Mouse (Mus musculus): ENCODE data around the gene Slc6a11. TPM values are rescaled to one million over a fixed set of nuclear protein-coding genes. Genes with fewer than 3 reads are reported as not detected.

Slc6a11 gene
- polyA plus RNA-seq, 1 experiment from 2014 or later, result not detected

- Histone ChIP-seq H3K4me1 (peaks cover 10% of the 10 kb centered on the region), H3K27me3 (ENCODE audit: low read depth, poor library complexity, severe bottlenecking) (peaks cover 84% of the 10 kb centered on the region), H3K9me3 (replicated peaks) (no peaks in the 10 kb centered on the region), H3K27ac (no peak within 1 kb of the TSS), H3K4me3 (peak within 1 kb of the TSS; percentile 33), H3K36me3 (no peaks in the 10 kb centered on the region)
- WGBS, result 3% methylated on average over 51 of the region's 51 CpGs
- peak; percentile 82 for DNase-seq (ENCODE audit: low spot score)
Observed at GRCm38 (mm10) chr6:114282469-114283277, 151.6 kb downstream of the Slc6a11 start, which contains the start of gene Slc6a1. TSS of gene Slc6a1 (plus strand) at chr6:114282635.

- Histone ChIP-seq H3K27ac (no peak overlapping the region), H3K36me3 (no peaks in the 10 kb centered on the region), H3K9me3 (replicated peaks) (no peaks in the 10 kb centered on the region), H3K4me1 (peaks cover 10% of the 10 kb centered on the region), H3K27me3 (ENCODE audit: low read depth, poor library complexity, severe bottlenecking) (peaks cover 89% of the 10 kb centered on the region), H3K4me3 (no peak overlapping the region; the same call in 1 of the 2 replicates)
- WGBS, result 21% methylated on average over 8 of the region's 8 CpGs
- DNase-seq (ENCODE audit: low spot score), result no peak
Observed at GRCm38 (mm10) chr6:114283278-114283770, 152.3 kb downstream of the Slc6a11 start.

GRCm38 (mm10) chr6:114283927-114284703 lies 153.1 kb downstream of the Slc6a11 start:
- Histone ChIP-seq H3K36me3 (no peaks in the 10 kb centered on the region), H3K4me1 (peaks cover 10% of the 10 kb centered on the region), H3K27me3 (ENCODE audit: low read depth, poor library complexity, severe bottlenecking) (peaks cover 97% of the 10 kb centered on the region), H3K27ac (no peak overlapping the region), H3K9me3 (replicated peaks) (no peaks in the 10 kb centered on the region), H3K4me3 (no peak overlapping the region)
- DNase-seq (ENCODE audit: low spot score), result no peak
- WGBS, result 53% methylated on average over 10 of the region's 10 CpGs

GRCm38 (mm10) chr6:114285424-114285823 lies 154.4 kb downstream of the Slc6a11 start:
- 41% methylated on average over 4 of the region's 4 CpGs for WGBS
- Histone ChIP-seq H3K9me3 (replicated peaks) (no peaks in the 10 kb centered on the region), H3K4me1 (peaks cover 10% of the 10 kb centered on the region), H3K27me3 (ENCODE audit: low read depth, poor library complexity, severe bottlenecking) (peaks cover 100% of the 10 kb centered on the region), H3K27ac (no peak overlapping the region), H3K36me3 (no peaks in the 10 kb centered on the region), H3K4me3 (no peak overlapping the region)
- DNase-seq (ENCODE audit: low spot score), result no peak

- peaks cover 83% of the 10 kb centered on the region for H3K27me3 ChIP-seq (ENCODE audit: low read depth, poor library complexity, severe bottlenecking)
- H3K9me3 ChIP-seq (replicated peaks), result no peaks in the 10 kb centered on the region
- no peaks in the 10 kb centered on the region for H3K36me3 ChIP-seq
- no peak overlapping the region for H3K27ac ChIP-seq
- H3K4me1 ChIP-seq, result peaks cover 10% of the 10 kb centered on the region
- DNase-seq (ENCODE audit: low spot score), result no peak
- no peak overlapping the region for H3K4me3 ChIP-seq
- 46% methylated on average over 7 of the region's 7 CpGs for WGBS
Observed at GRCm38 (mm10) chr6:114289106-114289505, 158.1 kb downstream of the Slc6a11 start.

- WGBS, result 73% methylated on average over 8 of the region's 8 CpGs
- no peak for DNase-seq (ENCODE audit: low spot score)
- no peaks in the 10 kb centered on the region for H3K9me3 ChIP-seq (replicated peaks)
- H3K27ac ChIP-seq, result no peak overlapping the region
- peaks cover 13% of the 10 kb centered on the region for H3K4me1 ChIP-seq
- H3K36me3 ChIP-seq, result no peaks in the 10 kb centered on the region
- no peak overlapping the region for H3K4me3 ChIP-seq
- H3K27me3 ChIP-seq (ENCODE audit: low read depth, poor library complexity, severe bottlenecking), result peaks cover 77% of the 10 kb centered on the region
Observed at GRCm38 (mm10) chr6:114290184-114290583, 159.1 kb downstream of the Slc6a11 start.

- peaks cover 13% of the 10 kb centered on the region for H3K4me1 ChIP-seq
- no peaks in the 10 kb centered on the region for H3K36me3 ChIP-seq
- DNase-seq (ENCODE audit: low spot score), result no peak
- no peaks in the 10 kb centered on the region for H3K9me3 ChIP-seq (replicated peaks)
- WGBS, result 57% methylated on average over 4 of the region's 4 CpGs
- H3K27ac ChIP-seq, result no peak overlapping the region
- H3K4me3 ChIP-seq, result no peak overlapping the region
- H3K27me3 ChIP-seq (ENCODE audit: low read depth, poor library complexity, severe bottlenecking), result peaks cover 69% of the 10 kb centered on the region
Observed at GRCm38 (mm10) chr6:114290929-114291328, 159.9 kb downstream of the Slc6a11 start.

GRCm38 (mm10) chr6:114291396-114291795 lies 160.4 kb downstream of the Slc6a11 start:
- H3K27ac ChIP-seq, result no peak overlapping the region
- WGBS, result 44% methylated on average over 5 of the region's 5 CpGs
- no peaks in the 10 kb centered on the region for H3K36me3 ChIP-seq
- H3K4me1 ChIP-seq, result peaks cover 13% of the 10 kb centered on the region
- H3K27me3 ChIP-seq (ENCODE audit: low read depth, poor library complexity, severe bottlenecking), result peaks cover 64% of the 10 kb centered on the region
- no peak overlapping the region for H3K4me3 ChIP-seq
- no peak for DNase-seq (ENCODE audit: low spot score)
- no peaks in the 10 kb centered on the region for H3K9me3 ChIP-seq (replicated peaks)

- Histone ChIP-seq H3K27me3 (ENCODE audit: low read depth, poor library complexity, severe bottlenecking) (peaks cover 43% of the 10 kb centered on the region), H3K27ac (no peak overlapping the region), H3K9me3 (replicated peaks) (no peaks in the 10 kb centered on the region), H3K4me1 (peaks cover 24% of the 10 kb centered on the region), H3K36me3 (no peaks in the 10 kb centered on the region), H3K4me3 (no peak overlapping the region)
- no peak for DNase-seq (ENCODE audit: low spot score)
- 41% methylated on average over 8 of the region's 8 CpGs for WGBS
Observed at GRCm38 (mm10) chr6:114293511-114293910, 162.5 kb downstream of the Slc6a11 start.

GRCm38 (mm10) chr6:114295086-114295485 lies 164.0 kb downstream of the Slc6a11 start:
- H3K4me3 ChIP-seq, result no peak overlapping the region
- no peak overlapping the region for H3K27ac ChIP-seq
- 86% methylated on average over 4 of the region's 4 CpGs for WGBS
- H3K9me3 ChIP-seq (replicated peaks), result no peaks in the 10 kb centered on the region
- H3K27me3 ChIP-seq (ENCODE audit: low read depth, poor library complexity, severe bottlenecking), result peaks cover 28% of the 10 kb centered on the region
- no peaks in the 10 kb centered on the region for H3K36me3 ChIP-seq
- no peak for DNase-seq (ENCODE audit: low spot score)
- H3K4me1 ChIP-seq, result peaks cover 24% of the 10 kb centered on the region

GRCm38 (mm10) chr6:114297260-114298002 lies 166.4 kb downstream of the Slc6a11 start:
- Histone ChIP-seq H3K4me1 (peaks cover 24% of the 10 kb centered on the region), H3K4me3 (no peak overlapping the region), H3K9me3 (replicated peaks) (no peaks in the 10 kb centered on the region), H3K27ac (no peak overlapping the region), H3K36me3 (no peaks in the 10 kb centered on the region), H3K27me3 (ENCODE audit: low read depth, poor library complexity, severe bottlenecking) (0 out of 2 replicates have a peak, but pooled peaks cover 5% of the 10 kb centered on the region)
- 44% methylated on average over 9 of the region's 10 CpGs for WGBS
- DNase-seq (ENCODE audit: low spot score), result no peak
